Mouse (Mus musculus) MEL-GATA-1-ER (cell line): Measurements from ENCODE around the gene Gm11568.
"Not testable (repeated sequence)": the region's sequence is repeated elsewhere in the genome, so short reads cannot be mapped to it uniquely, and the experiment has no call there.

Experiments used
- DNase-seq: peaks from one replicate; pipeline ENCODE4 v3.0.0-alpha.2; 2012; ENCODE audit warnings: low read depth; ENCODE audit errors: extremely low read depth

Gene Gm11568

DNA sequence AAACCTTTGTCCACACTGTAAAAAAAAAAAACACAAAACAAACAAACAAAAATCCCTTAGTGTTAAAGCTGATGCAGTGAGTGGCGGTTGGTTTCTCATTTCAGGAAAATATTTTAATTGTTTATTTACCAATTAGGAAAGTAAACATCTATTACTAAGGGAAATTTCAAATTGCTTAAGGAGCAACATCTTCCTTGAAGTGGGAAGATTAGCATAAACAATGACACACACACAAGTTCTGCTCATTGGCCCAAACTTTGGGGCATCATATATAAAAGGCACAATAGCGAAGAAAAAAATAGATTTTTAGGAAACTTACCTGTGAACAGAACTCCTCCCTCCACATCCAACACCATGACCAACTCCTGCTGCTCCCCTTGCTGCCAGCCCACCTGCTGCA, at the start of gene Gm11568:
Gene Gm11568 (plus strand): TSS at position 301 of the 400 bp plus-strand sequence.
- no peak for DNase-seq

GRCm38 (mm10) chr11:99809792-99810191, 47.9 kb upstream of the Gm11568 start, which contains the start of gene Krtap4-13:
Gene Krtap4-13, minus strand, starts transcription at chr11:99809892.
- not testable (repeated sequence) for DNase-seq

- DNase-seq: not testable (repeated sequence)
Observed at GRCm38 (mm10) chr11:99815566-99815965, 42.2 kb upstream of the Gm11568 start, which contains the start of gene Gm11564. Gene Gm11564, minus strand, starts transcription at chr11:99815666.

GRCm38 (mm10) chr11:99837966-99838365, 19.8 kb upstream of the Gm11568 start, which contains the start of gene 2300003K06Rik:
Gene 2300003K06Rik, minus strand, starts transcription at chr11:99838066.
- no peak for DNase-seq

DNA sequence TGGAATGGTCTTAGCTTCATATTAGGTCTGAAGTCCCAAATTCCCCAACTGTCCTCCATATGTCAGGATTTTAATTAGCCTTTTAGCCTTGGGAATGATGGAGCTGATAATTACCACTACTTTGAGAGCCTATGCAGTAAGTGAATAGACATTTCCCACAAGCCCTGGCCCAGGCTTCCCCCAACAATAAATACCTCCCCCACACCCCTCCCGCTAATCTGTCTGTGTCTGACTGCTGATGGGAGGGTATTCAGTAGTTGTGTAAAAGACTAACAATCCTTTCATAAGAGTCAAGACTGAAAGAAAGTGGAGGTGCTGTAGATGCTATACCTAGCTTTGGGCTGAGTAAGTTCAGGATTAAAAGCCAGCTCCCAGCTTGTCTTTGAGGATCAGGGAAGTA, 15.5 kb upstream of the Gm11568 start:
- DNase-seq: no peak

- DNase-seq: no peak
Observed at GRCm38 (mm10) chr11:99846746-99847145, 11.0 kb upstream of the Gm11568 start.

DNA sequence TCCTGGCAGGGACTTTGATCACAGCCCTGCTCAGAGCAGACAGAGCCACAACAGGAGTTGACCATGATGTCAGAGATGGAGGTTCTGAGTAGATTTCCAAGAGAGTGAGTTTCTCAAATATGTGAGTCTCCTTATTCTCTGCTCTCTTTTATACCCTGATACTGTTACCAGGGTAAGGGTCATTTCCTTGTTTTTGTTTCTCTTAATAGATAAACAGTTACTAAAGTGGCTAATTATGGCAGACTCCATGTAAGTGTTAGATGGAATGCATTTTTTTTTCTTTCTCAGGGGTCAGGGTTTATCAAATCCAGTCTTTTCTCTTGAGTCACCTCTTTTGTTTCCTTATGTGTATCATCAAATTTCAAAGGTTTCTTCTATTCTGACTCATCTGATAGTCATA, 6.2 kb upstream of the Gm11568 start, which contains the start of gene Krtap4-16:
Gene Krtap4-16 (minus strand): TSS at position 101 of the 400 bp plus-strand sequence.
- DNase-seq: no peak

DNA sequence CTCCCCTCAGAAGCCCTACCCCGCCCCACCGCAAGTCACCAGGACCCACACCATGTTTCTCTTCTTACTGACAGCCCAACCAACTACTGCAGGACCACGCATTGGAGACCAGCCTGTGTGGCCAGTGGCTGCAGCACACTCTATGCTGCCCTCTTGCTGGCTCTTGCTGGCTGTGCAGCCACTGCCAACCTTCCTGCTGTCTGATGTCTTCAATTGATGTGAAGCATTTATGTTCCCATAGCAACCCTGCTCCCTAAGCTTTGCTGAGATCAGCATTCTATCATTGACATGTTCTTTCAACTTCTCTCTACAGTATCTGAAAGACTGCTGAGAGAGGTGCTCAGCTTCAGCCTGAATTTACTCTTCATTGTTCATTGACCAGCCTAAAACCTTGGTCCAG, 3.6 kb upstream of the Gm11568 start:
- DNase-seq: no peak

DNA sequence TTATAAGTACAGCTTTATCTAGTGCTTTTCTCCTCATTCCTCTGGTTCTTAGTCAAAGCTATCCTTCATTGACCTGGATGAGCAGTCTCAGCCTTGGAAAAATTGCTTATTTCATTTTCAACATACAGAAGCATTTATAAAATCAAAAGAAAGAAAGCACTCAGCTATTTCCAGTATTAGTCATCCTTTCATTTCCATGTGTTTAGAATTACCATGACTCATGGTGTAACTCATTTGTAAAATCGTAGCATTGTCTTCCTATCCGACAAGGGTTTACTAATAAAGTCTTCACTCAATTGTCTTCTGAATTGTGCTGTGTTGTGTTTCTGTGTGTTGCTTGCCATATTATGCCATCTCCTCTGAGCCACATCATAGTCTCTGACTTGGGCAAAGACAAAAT, 1.0 kb downstream of the Gm11568 start:
- no peak for DNase-seq

- not testable (repeated sequence) for DNase-seq
Observed at GRCm38 (mm10) chr11:99864176-99864575, 6.5 kb downstream of the Gm11568 start, which contains the start of gene Gm11559. Gene Gm11559, plus strand, starts transcription at chr11:99864476.

GRCm38 (mm10) chr11:99873089-99873488, 15.4 kb downstream of the Gm11568 start, which contains the start of gene Krtap9-1:
Gene Krtap9-1, plus strand, starts transcription at chr11:99873389.
- not testable (repeated sequence) for DNase-seq

- DNase-seq: not testable (repeated sequence)
Observed at GRCm38 (mm10) chr11:99878887-99879286, 21.2 kb downstream of the Gm11568 start, which contains the start of gene Gm11567. Gene Gm11567, plus strand, starts transcription at chr11:99879187.

GRCm38 (mm10) chr11:99907620-99908019, 49.9 kb downstream of the Gm11568 start, which contains the start of gene Krtap31-1:
Gene Krtap31-1, plus strand, starts transcription at chr11:99907920.
- no peak for DNase-seq
